Comparison of ENCODE assay signal across 28 mouse cellular contexts in the genomic region with DNA sequence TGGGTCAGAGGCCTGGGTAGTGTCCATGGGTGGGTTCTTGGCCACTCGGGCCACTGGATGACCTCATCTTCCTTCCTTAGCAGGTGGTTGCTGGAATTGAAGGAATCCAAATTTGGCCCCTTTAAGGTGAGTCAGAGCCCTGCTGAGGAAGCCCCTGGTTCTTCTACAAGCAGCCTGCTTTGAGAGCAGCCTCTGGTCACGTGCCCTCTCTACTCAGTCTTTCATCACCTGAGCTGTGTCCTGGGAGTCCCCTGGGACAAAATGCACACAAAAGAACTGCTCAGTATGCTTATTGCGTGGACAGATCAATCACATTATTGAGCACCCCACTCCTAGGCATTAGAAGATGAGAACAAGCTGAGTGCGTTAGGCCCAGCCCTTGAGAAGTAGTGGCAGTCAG. TPM values are rescaled to one million over a fixed set of nuclear protein-coding genes. Genes with fewer than 3 reads are reported as not detected.
"Had no signal": no experiment of that assay in that cellular context is flagged by ENCODE, and none has a peak within 500 bp of the region (broad histone marks: within the 10 kb centered on the region; RNA-seq: fewer than 3 reads in every experiment).

No protein-coding gene starts in this region.

- H3K27ac ChIP-seq: intestine, embryonic 15.5 days; kidney, postnatal 0 days; limb, embryonic 12.5 days; limb, embryonic 15.5 days; liver, embryonic 12.5 days; liver, embryonic 15.5 days; midbrain, embryonic 10.5 days; neural tube, embryonic 13.5 days; stomach, embryonic 15.5 days had no signal

- ATAC-seq: intestine, embryonic 15.5 days; liver, embryonic 12.5 days had no signal

- H3K4me1 ChIP-seq: intestine, embryonic 15.5 days; liver, embryonic 12.5 days; liver, embryonic 15.5 days; megakaryocyte, embryonic 14.5 days; stomach, embryonic 15.5 days had no signal

- H3K9me3 ChIP-seq: intestine, embryonic 15.5 days; limb, embryonic 12.5 days; limb, embryonic 15.5 days; liver, embryonic 12.5 days; liver, embryonic 15.5 days; megakaryocyte, embryonic 14.5 days; midbrain, embryonic 10.5 days; neural tube, embryonic 13.5 days; stomach, embryonic 15.5 days had no signal

- DNase-seq: kidney, adult 11 months; kidney, adult 9 months; kidney, postnatal 36 days; left cerebral cortex, postnatal 4 days; lung, embryonic 14.5 days; lung, postnatal 10 days; lung, postnatal 36 days; midbrain, embryonic 14.5 days; retina, postnatal 1 day; right cerebral cortex, postnatal 4 days; thymus, adult 18-20 months; thymus, postnatal 36 days had no signal

- H3K4me2 ChIP-seq: intestine, embryonic 15.5 days; limb, embryonic 12.5 days; limb, embryonic 15.5 days; liver, embryonic 12.5 days; liver, embryonic 15.5 days; lung, embryonic 14.5 days; neural tube, embryonic 13.5 days; stomach, embryonic 15.5 days had no signal

- H3K36me3 ChIP-seq: intestine, embryonic 15.5 days; limb, embryonic 12.5 days; limb, embryonic 15.5 days; liver, embryonic 12.5 days; liver, embryonic 15.5 days; midbrain, embryonic 10.5 days; neural tube, embryonic 13.5 days; stomach, embryonic 15.5 days had no signal

- H3K4me3 ChIP-seq: intestine, embryonic 15.5 days; limb, embryonic 12.5 days; limb, embryonic 15.5 days; liver, embryonic 12.5 days; liver, embryonic 15.5 days; megakaryocyte, embryonic 14.5 days; midbrain, embryonic 10.5 days; neural tube, embryonic 13.5 days; stomach, embryonic 15.5 days had no signal

- H3K9ac ChIP-seq: intestine, embryonic 15.5 days; limb, embryonic 12.5 days; limb, embryonic 15.5 days; liver, embryonic 12.5 days; liver, embryonic 15.5 days; lung, embryonic 14.5 days; neural tube, embryonic 13.5 days; stomach, embryonic 15.5 days had no signal

- H3K27me3 ChIP-seq: intestine, embryonic 15.5 days; limb, embryonic 12.5 days; liver, embryonic 15.5 days; neural tube, embryonic 13.5 days; stomach, embryonic 15.5 days had no signal

RNA-seq across cellular contexts. Expression of a gene that starts 19.0 kb away (rescaled TPM):
- total RNA-seq: layer of hippocampus, adult 18-20 months; layer of hippocampus, postnatal 14 days; left cerebral cortex, adult 8-10 months; left cerebral cortex, postnatal 14 days; left cerebral cortex, postnatal 4 days; neutrophil, adult 5-6 weeks had no signal
- polyA plus RNA-seq: intestine, embryonic 15.5 days; limb, embryonic 12.5 days; limb, embryonic 15.5 days; liver, embryonic 12.5 days; liver, embryonic 15.5 days; lung, embryonic 14.5 days; midbrain, embryonic 10.5 days; midbrain, embryonic 14.5 days; neural tube, embryonic 13.5 days; stomach, embryonic 15.5 days; urinary bladder, adult 2 months had no signal

RNA-seq across cellular contexts. Expression of a gene that starts 47.9 kb away (rescaled TPM):
- total RNA-seq: neutrophil, adult 5-6 weeks had no signal
